Mouse (Mus musculus) heart, adult 2 months (tissue): ENCODE results near the gene Zfp748. TPM values are rescaled to one million over a fixed set of nuclear protein-coding genes. Genes with fewer than 3 reads are reported as not detected.
A peak's percentile ranks its signal among the peaks of the same experiment; 100 is the strongest.

Experiments
- DNase-seq, 2 experiments: peaks; one replicate each; pipeline ENCODE4 v3.0.0; 2021
- H3K27ac ChIP-seq: fragments of 200-600 bp; 2 replicates; pipeline ENCODE4 v1.8.1; 2022
- H3K27me3 ChIP-seq: fragments of 200-500 bp; 2 replicates; pipeline ENCODE4 v1.6.1; 2012; ENCODE audit warnings: mild to moderate bottlenecking, low read length, inconsistent platforms, mixed read lengths; ENCODE audit not compliant: control insufficient read depth, insufficient read depth
- H3K36me3 ChIP-seq: fragments of 200-500 bp; 2 replicates; pipeline ENCODE4 v1.6.1; 2012; ENCODE audit warnings: low read length, inconsistent platforms; ENCODE audit not compliant: control insufficient read depth, insufficient read depth
- H3K4me1 ChIP-seq: fragments of 200-500 bp; 2 replicates; pipeline ENCODE4 v1.6.1; 2011; ENCODE audit warnings: low read length; ENCODE audit not compliant: control insufficient read depth, insufficient read depth
- H3K4me3 ChIP-seq: fragments of 200-600 bp; 2 replicates; pipeline ENCODE4 v1.8.1; 2022
- H3K79me2 ChIP-seq: fragments of 200-500 bp; replicated peaks from 2 replicates; pipeline ENCODE4 v1.6.1; 2012; ENCODE audit warnings: mild to moderate bottlenecking, inconsistent platforms, low read length, moderate library complexity, mixed read lengths; ENCODE audit not compliant: control insufficient read depth, insufficient read depth
- H3K9ac ChIP-seq: fragments of 200-500 bp; 2 replicates; pipeline ENCODE4 v1.6.1; 2012; ENCODE audit warnings: low read depth, mild to moderate bottlenecking, control low read depth, inconsistent platforms, low read length, mixed read lengths
- CTCF ChIP-seq: fragments of 200-600 bp; IDR thresholded peaks from 2 replicates; pipeline ENCODE4 v1.8.1; 2022; ENCODE audit warnings: antibody characterized with exemption, mild to moderate bottlenecking, moderate library complexity
- EP300 ChIP-seq: fragments of 200-500 bp; IDR thresholded peaks from 2 replicates; pipeline ENCODE4 v1.6.1; 2011; ENCODE audit warnings: low read depth, low read length, control low read depth; ENCODE audit not compliant: insufficient read depth
- POLR2A ChIP-seq: fragments of 200-500 bp; IDR thresholded peaks from 2 replicates; pipeline ENCODE4 v1.6.1; 2011; ENCODE audit warnings: mild to moderate bottlenecking, low read depth, low read length, control low read depth; ENCODE audit not compliant: insufficient read depth
- WGBS: fragments of 180-500 bp; shearing (Covaris S2); methylation state at CpG from one replicate; pipeline ENCODE4 v1.1.7; 2018; 5-methylcytosine and 5-hydroxymethylcytosine counted together
- intact Hi-C: fragments of 180-260 bp; cut with DNase I; formaldehyde crosslinking; loops from one replicate; pipeline ENCODE4 v1.15.1; 2025
- polyA plus RNA-seq: library from polyadenylated mRNA; depleted of rRNA; stranded (reverse); fragments of >200 nt; gene quantifications from 2 replicates; pipeline ENCODE4 v1.2.3, GENCODE M21; 2012; rRNA removed
- total RNA-seq, 2 experiments: library from RNA; stranded (reverse); gene quantifications; 2 replicates each; pipeline ENCODE4 v1.2.3; 2021

Gene Zfp748
- total and polyA plus RNA-seq, 3 experiments, result 1.6 to 3.6 (median 3.0) TPM

DNA sequence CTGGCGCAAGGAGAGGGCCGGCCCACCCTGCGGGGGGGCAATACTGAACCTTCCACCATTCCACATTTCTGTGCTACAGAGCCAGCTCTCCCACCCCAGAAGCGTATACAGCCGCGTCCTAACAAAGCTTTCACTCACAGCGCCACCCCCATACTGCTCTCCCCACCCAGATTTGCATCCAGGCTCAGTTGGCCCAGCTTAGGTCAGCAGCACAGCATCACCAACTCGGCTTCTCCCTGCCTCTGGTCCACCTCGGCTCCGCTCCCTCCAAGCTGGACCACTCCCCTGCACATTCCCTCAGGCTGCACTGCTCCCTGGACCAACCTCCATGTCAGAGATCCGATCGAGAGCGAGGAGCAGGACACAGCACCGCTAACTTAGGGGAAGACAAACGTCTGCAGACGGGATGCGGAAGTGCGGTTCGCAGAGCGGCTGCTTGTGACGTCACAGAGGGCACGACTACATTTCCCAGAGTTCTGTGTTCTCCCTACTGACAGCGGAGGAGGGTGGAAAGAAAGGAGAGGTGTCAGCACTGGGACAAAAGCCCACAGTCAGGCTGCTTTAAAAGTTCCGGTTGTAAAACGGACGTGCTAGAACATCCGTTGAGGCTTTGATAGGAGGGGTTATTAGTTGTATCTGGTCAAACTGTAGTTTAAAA is 27.7 kb downstream of the Zfp748 start, which contains the start of the genes Gm26965 and Zfp87:
Gene Gm26965, minus strand, starts transcription at position 399 of the 658 bp plus-strand sequence.
Gene Zfp87, minus strand, starts transcription at position 425 of the 658 bp plus-strand sequence.
- Histone ChIP-seq H3K9ac (peak within 1 kb of the TSS; percentile 87), H3K4me3 (peak within 1 kb of the TSS; percentile 69), H3K27ac (peak within 1 kb of the TSS; percentile 71), H3K27me3 (no peaks in the 10 kb centered on the region), H3K36me3 (no peaks in the 10 kb centered on the region), H3K4me1 (peaks cover 1% of the 10 kb centered on the region), H3K79me2 (peaks cover 2% of the 10 kb centered on the region; the same call in 1 of the 2 replicates)
- TF ChIP-seq CTCF, result no peak
- peak; percentile 79 for TF ChIP-seq EP300
- TF ChIP-seq POLR2A, result peak; percentile 94
- peak; percentile 93 to 94 for DNase-seq
- intact Hi-C loops, result loop anchor here (1.0 to 10.0 kb wide), 8 partner anchors 26 to 421 kb away; partner anchors contain the start of genes Gm28044, Gm28557, Zfp58 and Zfp595
- under 1% methylated on average over 27 of the region's 27 CpGs for WGBS

GRCm38 (mm10) chr13:67500908-67501307 is 52.7 kb downstream of the Zfp748 start:
- no peak overlapping the region for H3K27ac ChIP-seq
- H3K4me3 ChIP-seq, result no peak overlapping the region; the same call in 1 of the 2 replicates
- H3K9ac ChIP-seq, result no peak overlapping the region
- H3K27me3 ChIP-seq, result no peaks in the 10 kb centered on the region
- 74% methylated on average over 1 of the region's 1 CpGs for WGBS
- no peaks in the 10 kb centered on the region for H3K79me2 ChIP-seq
- no peaks in the 10 kb centered on the region for H3K36me3 ChIP-seq
- DNase-seq, result no peak
- H3K4me1 ChIP-seq, result no peaks in the 10 kb centered on the region
- no peak for TF ChIP-seq POLR2A
- no peak for TF ChIP-seq EP300
- TF ChIP-seq CTCF, result no peak
- intact Hi-C loops, result loop anchor here (1.0 to 5.0 kb wide), 3 partner anchors 16 to 256 kb away; partner anchors contain the start of genes Gm26965, Zfp85, Zfp87 and Zfp874b

- H3K4me1 ChIP-seq, result no peaks in the 10 kb centered on the region
- peak within 1 kb of the TSS; percentile 69 for H3K4me3 ChIP-seq
- H3K79me2 ChIP-seq, result no peaks in the 10 kb centered on the region
- no peaks in the 10 kb centered on the region for H3K36me3 ChIP-seq
- peak within 1 kb of the TSS; percentile 83 for H3K9ac ChIP-seq
- TF ChIP-seq POLR2A (peak; percentile 78), CTCF (no peak), EP300 (0 out of 2 replicates have a peak, but pooled peaks have one; percentile 28)
- peak within 1 kb of the TSS; percentile 74 for H3K27ac ChIP-seq
- intact Hi-C loops, result loop anchor here (1.0 to 5.0 kb wide), 3 partner anchors 15 to 257 kb away; partner anchors contain the start of genes Gm26965, Zfp85, Zfp87 and Zfp874b
- no peaks in the 10 kb centered on the region for H3K27me3 ChIP-seq
- under 1% methylated on average over 22 of the region's 22 CpGs for WGBS
- DNase-seq, result peak; percentile 88
Measured at GRCm38 (mm10) chr13:67500084-67500719, 53.4 kb downstream of the Zfp748 start, which contains the start of gene Zfp58. TSS of gene Zfp58 (minus strand) at chr13:67500555.

DNA sequence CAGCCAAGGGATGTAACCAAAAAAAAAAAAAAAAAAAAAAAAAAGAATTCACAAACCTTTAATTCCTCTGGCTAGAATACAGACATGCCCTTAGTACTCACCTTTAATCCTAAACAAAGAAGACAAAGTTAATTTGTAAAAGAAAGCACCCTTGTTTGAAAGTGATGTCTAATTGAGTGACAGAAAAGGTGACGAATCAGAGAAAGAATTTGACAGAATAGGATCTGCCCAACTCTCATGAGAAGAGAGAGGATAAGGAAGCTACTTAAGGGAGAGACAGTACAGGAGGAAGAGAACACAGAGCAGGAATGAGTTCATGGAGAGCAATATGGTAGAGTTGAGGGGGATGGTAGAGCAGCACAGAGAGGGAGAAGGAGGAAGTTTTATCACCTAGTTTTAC is 58.0 kb downstream of the Zfp748 start:
- WGBS, result 100% methylated on average over 1 of the region's 1 CpGs
- peaks cover 8% of the 10 kb centered on the region for H3K36me3 ChIP-seq
- no peak overlapping the region for H3K9ac ChIP-seq

More for the DNA sequence above, 58.0 kb downstream of the Zfp748 start:
- DNase-seq, result no peak
- no peaks in the 10 kb centered on the region for H3K79me2 ChIP-seq
- no peaks in the 10 kb centered on the region for H3K4me1 ChIP-seq
- TF ChIP-seq POLR2A, result no peak
- no peak for TF ChIP-seq EP300
- no peak for TF ChIP-seq CTCF
- intact Hi-C loops, result no loop called here
- H3K27me3 ChIP-seq, result no peaks in the 10 kb centered on the region
- no peak overlapping the region for H3K4me3 ChIP-seq
- no peak overlapping the region for H3K27ac ChIP-seq

Other genes starting within 250 kb of the Zfp748 start
- 1 to 10 TPM; 2.8 to 3.2 TPM for gene Zfp457, start 247.3 kb downstream of the Zfp748 start, total RNA-seq
- gene Zfp457, start 247.3 kb downstream of the Zfp748 start, polyA plus RNA-seq, result 1.0 and 2.6 TPM in 2 replicates
- gene Zfp595, start 221.3 kb downstream of the Zfp748 start, total RNA-seq, result 1 to 10 TPM; 2.2 to 2.3 TPM
- 0.66 and 1.1 TPM in 2 replicates for gene Zfp595, start 221.3 kb downstream of the Zfp748 start, polyA plus RNA-seq
- 1 to 10 TPM in 1 of 2 experiments, under 1 TPM in 1; 0.89 to 1.6 TPM for gene Gm28044, start 193.3 kb downstream of the Zfp748 start, total RNA-seq
- gene Gm28044, start 193.3 kb downstream of the Zfp748 start, polyA plus RNA-seq, result 1.1 TPM in 1 of 2 replicates, not detected in the other
- 1 to 10 TPM in 1 of 2 experiments, under 1 TPM in 1; 0.86 to 1.0 TPM for gene Zfp953, start 193.2 kb downstream of the Zfp748 start, total RNA-seq
- 0.25 and 0.59 TPM in 2 replicates for gene Zfp953, start 193.2 kb downstream of the Zfp748 start, polyA plus RNA-seq
- 1 to 10 TPM; 1.4 to 1.7 TPM for gene Gm28041, start 178.1 kb downstream of the Zfp748 start, total RNA-seq
- gene Gm28041, start 178.1 kb downstream of the Zfp748 start, polyA plus RNA-seq, result 0.56 TPM in 1 of 2 replicates, not detected in the other
- gene Zfp456, start 178.0 kb downstream of the Zfp748 start, total RNA-seq, result 1 to 10 TPM in 1 of 2 experiments, under 1 TPM in 1; 0.57 to 1.1 TPM
- gene Zfp456, start 178.0 kb downstream of the Zfp748 start, polyA plus RNA-seq, result 0.12 and 0.47 TPM in 2 replicates
- 1 to 10 TPM; 1.4 to 2.1 TPM for gene Zfp429, start 154.0 kb downstream of the Zfp748 start, total RNA-seq
- 0.66 and 3.4 TPM in 2 replicates for gene Zfp429, start 154.0 kb downstream of the Zfp748 start, polyA plus RNA-seq
- under 1 TPM; 0.13 to 0.52 TPM for gene Zfp459, start 132.4 kb downstream of the Zfp748 start, total RNA-seq
- 0.12 and 0.14 TPM in 2 replicates for gene Zfp459, start 132.4 kb downstream of the Zfp748 start, polyA plus RNA-seq
- 1 to 10 TPM; 8.0 to 9.8 TPM for gene Zfp874a, start 102.2 kb downstream of the Zfp748 start, total RNA-seq
- gene Zfp874a, start 102.2 kb downstream of the Zfp748 start, polyA plus RNA-seq, result 1.9 and 5.3 TPM in 2 replicates
- gene Zfp874b, start 69.6 kb downstream of the Zfp748 start, total RNA-seq, result 10 to 100 TPM; 16.7 to 17.4 TPM
- 2.5 and 7.9 TPM in 2 replicates for gene Zfp874b, start 69.6 kb downstream of the Zfp748 start, polyA plus RNA-seq
- 1 to 10 TPM; 3.7 to 4.4 TPM for gene Zfp58, start 53.3 kb downstream of the Zfp748 start, total RNA-seq
- 0.80 and 1.8 TPM in 2 replicates for gene Zfp58, start 53.3 kb downstream of the Zfp748 start, polyA plus RNA-seq
- not detected for gene Gm26965, start 27.7 kb downstream of the Zfp748 start, total RNA-seq
- not detected in 2 replicates for gene Gm26965, start 27.7 kb downstream of the Zfp748 start, polyA plus RNA-seq
- gene Zfp87, start 27.7 kb downstream of the Zfp748 start, total RNA-seq, result 1 to 10 TPM; 8.4 to 8.6 TPM
- 9.2 and 18.7 TPM in 2 replicates for gene Zfp87, start 27.7 kb downstream of the Zfp748 start, polyA plus RNA-seq
- 1 to 10 TPM; 3.5 to 3.9 TPM for gene Zfp729b, start 55.9 kb upstream of the Zfp748 start, total RNA-seq
- 0.49 and 0.91 TPM in 2 replicates for gene Zfp729b, start 55.9 kb upstream of the Zfp748 start, polyA plus RNA-seq
- gene Gm49345, start 83.9 kb upstream of the Zfp748 start, total RNA-seq, result 1 to 10 TPM in 1 of 2 experiments, under 1 TPM in 1; 0.50 to 1.4 TPM
- 0.32 TPM in 1 of 2 replicates, not detected in the other for gene Gm49345, start 83.9 kb upstream of the Zfp748 start, polyA plus RNA-seq
- 1 to 10 TPM; 2.9 to 4.1 TPM for gene Zfp729a, start 84.0 kb upstream of the Zfp748 start, total RNA-seq
- gene Zfp729a, start 84.0 kb upstream of the Zfp748 start, polyA plus RNA-seq, result 0.39 and 2.0 TPM in 2 replicates
- gene Zfp738, start 133.2 kb upstream of the Zfp748 start, total RNA-seq, result 1 to 10 TPM; 3.5 to 4.0 TPM
- gene Zfp738, start 133.2 kb upstream of the Zfp748 start, polyA plus RNA-seq, result 1.7 and 4.0 TPM in 2 replicates
- gene Zfp65, start 175.3 kb upstream of the Zfp748 start, total RNA-seq, result 1 to 10 TPM; 5.2 to 6.4 TPM
- 0.59 and 1.1 TPM in 2 replicates for gene Zfp65, start 175.3 kb upstream of the Zfp748 start, polyA plus RNA-seq
- 1 to 10 TPM; 1.7 to 3.0 TPM for gene Zfp85, start 201.4 kb upstream of the Zfp748 start, total RNA-seq
- gene Zfp85, start 201.4 kb upstream of the Zfp748 start, polyA plus RNA-seq, result 0.66 and 1.4 TPM in 2 replicates
- 1 to 10 TPM in 1 of 2 experiments, under 1 TPM in 1; 0.84 to 1.1 TPM for gene Zfp493, start 225.9 kb upstream of the Zfp748 start, total RNA-seq
- 0.43 and 0.67 TPM in 2 replicates for gene Zfp493, start 225.9 kb upstream of the Zfp748 start, polyA plus RNA-seq